Mouse (Mus musculus) heart, embryonic 16.5 days (tissue): ENCODE measurements around the gene Mc1r. TPM values are rescaled to one million over a fixed set of nuclear protein-coding genes. Genes with fewer than 3 reads are reported as not detected.
"Not testable (repeated sequence)": the region's sequence is repeated elsewhere in the genome, so short reads cannot be mapped to it uniquely, and the experiment has no call there.

Experiments
- ATAC-seq: fragments of 200-750 bp; cut with Nextera tagmentation; replicated peaks from 2 replicates; pipeline ENCODE4 v1.8.0; 2017; ENCODE audit warnings: moderate number of reproducible peaks; ENCODE audit not compliant: insufficient read depth, low FRiP score; ENCODE audit errors: extremely low read depth
- H3K27ac ChIP-seq: fragments of 300-500 bp; sonication (generic); 2 replicates; pipeline ENCODE4 v1.5.1; 2014; ENCODE audit warnings: mild to moderate bottlenecking, low read length, control low read depth, moderate library complexity
- H3K27me3 ChIP-seq: fragments of 300-500 bp; sonication (generic); 2 replicates; pipeline ENCODE4 v1.6.1; 2014; ENCODE audit warnings: low read length, mixed read lengths; ENCODE audit not compliant: control insufficient read depth, insufficient read depth
- H3K36me3 ChIP-seq: fragments of 300-500 bp; sonication (generic); 2 replicates; pipeline ENCODE4 v1.6.1; 2014; ENCODE audit not compliant: control insufficient read depth, insufficient read depth
- H3K4me1 ChIP-seq: fragments of 300-500 bp; sonication (generic); 2 replicates; pipeline ENCODE4 v1.6.1; 2014; ENCODE audit warnings: low read length, mixed read lengths; ENCODE audit not compliant: control insufficient read depth, insufficient read depth
- H3K4me2 ChIP-seq: fragments of 300-500 bp; sonication (generic); 2 replicates; pipeline ENCODE4 v1.6.1; 2014; ENCODE audit warnings: low read depth, mild to moderate bottlenecking, control low read depth, low read length
- H3K4me3 ChIP-seq: fragments of 300-500 bp; sonication (generic); 2 replicates; pipeline ENCODE4 v1.5.1; 2014; ENCODE audit warnings: mild to moderate bottlenecking, control low read depth, low read length
- H3K9ac ChIP-seq: fragments of 300-500 bp; sonication (generic); 2 replicates; pipeline ENCODE4 v1.6.1; 2014; ENCODE audit warnings: low read length, control low read depth
- H3K9me3 ChIP-seq: fragments of 300-500 bp; sonication (generic); replicated peaks from 2 replicates; pipeline ENCODE4 v1.6.1; 2016; ENCODE audit warnings: low read length; ENCODE audit not compliant: control insufficient read depth
- WGBS: fragments of 180-500 bp; shearing (Covaris S2); extraction: QIAGEN DNeasy Blood & Tissue Kit; methylation state at CpG from one replicate; pipeline ENCODE4 v1.1.7; 2014; 5-methylcytosine and 5-hydroxymethylcytosine counted together
- polyA plus RNA-seq: library from polyadenylated mRNA; unstranded; fragments of >200 nt; fragmentation: Nextera tagmentation; extraction: Ambion mirVana; gene quantifications from 2 replicates; pipeline ENCODE4 v1.2.1, GENCODE M21; 2015

Mc1r gene
- polyA plus RNA-seq, 1 experiment from 2014 or later: 0.13 TPM

- H3K9me3 ChIP-seq: peaks cover 47% of the 10 kb centered on the region
Observed at GRCm38 (mm10) chr8:123426511-123427509, 19.9 kb downstream of the Mc1r start.

GRCm38 (mm10) chr8:123427639-123428275, 20.9 kb downstream of the Mc1r start:
- H3K27me3 ChIP-seq: no peaks in the 10 kb centered on the region
- no peak for ATAC-seq
- H3K4me3 ChIP-seq: no peak overlapping the region
- H3K9ac ChIP-seq: no peak overlapping the region
- no peak overlapping the region for H3K4me2 ChIP-seq
- H3K4me1 ChIP-seq: no peaks in the 10 kb centered on the region
- H3K27ac ChIP-seq: no peak overlapping the region
- WGBS: 92% methylated on average over 24 of the region's 24 CpGs
- H3K9me3 ChIP-seq: peaks cover 55% of the 10 kb centered on the region
- no peaks in the 10 kb centered on the region for H3K36me3 ChIP-seq

More at GRCm38 (mm10) chr8:123426511-123427509, 19.9 kb downstream of the Mc1r start:
- 92% methylated on average over 27 of the region's 27 CpGs for WGBS
- Histone ChIP-seq H3K27ac (no peak overlapping the region), H3K36me3 (no peaks in the 10 kb centered on the region), H3K27me3 (no peaks in the 10 kb centered on the region), H3K4me3 (no peak overlapping the region), H3K4me2 (no peak overlapping the region), H3K9ac (no peak overlapping the region), H3K4me1 (peaks cover 3% of the 10 kb centered on the region; the same call in 1 of the 2 replicates)
- ATAC-seq: no peak

GRCm38 (mm10) chr8:123428343-123428893, 21.5 kb downstream of the Mc1r start:
- no peaks in the 10 kb centered on the region for H3K36me3 ChIP-seq
- H3K4me2 ChIP-seq: no peak overlapping the region
- H3K27me3 ChIP-seq: no peaks in the 10 kb centered on the region
- no peak overlapping the region for H3K9ac ChIP-seq
- H3K4me1 ChIP-seq: no peaks in the 10 kb centered on the region
- 95% methylated on average over 29 of the region's 29 CpGs for WGBS
- no peak overlapping the region for H3K4me3 ChIP-seq
- no peak overlapping the region for H3K27ac ChIP-seq
- no peak for ATAC-seq
- peaks cover 61% of the 10 kb centered on the region for H3K9me3 ChIP-seq

- Histone ChIP-seq H3K27me3 (no peaks in the 10 kb centered on the region), H3K27ac (no peak overlapping the region), H3K9me3 (peaks cover 62% of the 10 kb centered on the region), H3K4me3 (no peak overlapping the region), H3K36me3 (no peaks in the 10 kb centered on the region), H3K9ac (no peak overlapping the region), H3K4me1 (no peaks in the 10 kb centered on the region), H3K4me2 (no peak overlapping the region)
- WGBS: 93% methylated on average over 23 of the region's 23 CpGs
- ATAC-seq: no peak
Observed at GRCm38 (mm10) chr8:123428939-123429721, 22.2 kb downstream of the Mc1r start.

- not testable (repeated sequence) for H3K27me3 ChIP-seq, ATAC-seq, H3K27ac ChIP-seq, H3K4me1 ChIP-seq, H3K4me2 ChIP-seq, H3K36me3 ChIP-seq, H3K4me3 ChIP-seq, H3K9ac ChIP-seq
- H3K9me3 ChIP-seq: peaks cover 62% of the 10 kb centered on the region
- WGBS: 92% methylated on average over 15 of the region's 15 CpGs
Observed at GRCm38 (mm10) chr8:123429722-123430013, 22.8 kb downstream of the Mc1r start.

- not testable (repeated sequence) for H3K27ac ChIP-seq, H3K4me2 ChIP-seq, ATAC-seq, H3K27me3 ChIP-seq, H3K4me1 ChIP-seq, H3K36me3 ChIP-seq, H3K4me3 ChIP-seq, H3K9ac ChIP-seq
- H3K9me3 ChIP-seq: peaks cover 61% of the 10 kb centered on the region
- 81% methylated on average over 8 of the region's 8 CpGs for WGBS
Observed at GRCm38 (mm10) chr8:123430936-123431335, 24.0 kb downstream of the Mc1r start.

- Histone ChIP-seq H3K4me2 (no peak overlapping the region), H3K9me3 (peaks cover 55% of the 10 kb centered on the region), H3K27me3 (no peaks in the 10 kb centered on the region), H3K27ac (no peak overlapping the region), H3K9ac (no peak overlapping the region), H3K36me3 (no peaks in the 10 kb centered on the region), H3K4me3 (no peak overlapping the region), H3K4me1 (no peaks in the 10 kb centered on the region)
- WGBS: 95% methylated on average over 25 of the region's 25 CpGs
- ATAC-seq: no peak
Observed at GRCm38 (mm10) chr8:123431616-123432365, 24.9 kb downstream of the Mc1r start.

- 94% methylated on average over 16 of the region's 16 CpGs for WGBS
- no peak overlapping the region for H3K9ac ChIP-seq
- H3K9me3 ChIP-seq: peaks cover 49% of the 10 kb centered on the region
- H3K4me3 ChIP-seq: no peak overlapping the region
- H3K4me1 ChIP-seq: no peaks in the 10 kb centered on the region
- H3K4me2 ChIP-seq: no peak overlapping the region
- no peaks in the 10 kb centered on the region for H3K27me3 ChIP-seq
- no peak for ATAC-seq
- no peak overlapping the region for H3K27ac ChIP-seq
- H3K36me3 ChIP-seq: no peaks in the 10 kb centered on the region
Observed at GRCm38 (mm10) chr8:123432381-123432780, 25.5 kb downstream of the Mc1r start.
